Mouse (Mus musculus): Measurements from ENCODE around the gene Ddit4l.
"Not testable (repeated sequence)": the region's sequence is repeated elsewhere in the genome, so short reads cannot be mapped to it uniquely, and the experiment has no call there.

Gene Ddit4l

GRCm38 (mm10) chr3:137621312-137621711 lies at the start of gene Ddit4l:
Gene Ddit4l (plus strand): TSS chr3:137621612.
- DNase-seq (ENCODE audit: low read depth, low spot score) = not testable (repeated sequence)

- no peak for DNase-seq (ENCODE audit: low read depth, low spot score)
These were observed 45.3 kb upstream of the Ddit4l start for GRCm38 (mm10) chr3:137576146-137576545.

GRCm38 (mm10) chr3:137586376-137586969 lies 34.9 kb upstream of the Ddit4l start:
- DNase-seq (ENCODE audit: low read depth, low spot score) = no peak

GRCm38 (mm10) chr3:137589811-137590210 lies 31.6 kb upstream of the Ddit4l start:
- DNase-seq (ENCODE audit: low read depth, low spot score) = no peak

GRCm38 (mm10) chr3:137594332-137594905 lies 27.0 kb upstream of the Ddit4l start:
- no peak for DNase-seq (ENCODE audit: low read depth, low spot score)

GRCm38 (mm10) chr3:137608918-137609435 lies 12.4 kb upstream of the Ddit4l start:
- no peak for DNase-seq (ENCODE audit: low read depth, low spot score)

- DNase-seq (ENCODE audit: low read depth, low spot score) = peak; percentile 51
These were observed 10.8 kb upstream of the Ddit4l start for GRCm38 (mm10) chr3:137610457-137611109.

- peak; percentile 53 for DNase-seq (ENCODE audit: low read depth, low spot score)
These were observed 10.1 kb upstream of the Ddit4l start for GRCm38 (mm10) chr3:137611110-137611857.

- DNase-seq (ENCODE audit: low read depth, low spot score) = no peak
These were observed 9.4 kb upstream of the Ddit4l start for GRCm38 (mm10) chr3:137611981-137612380.

GRCm38 (mm10) chr3:137620540-137620939 lies 872 bp upstream of the Ddit4l start:
- no peak for DNase-seq (ENCODE audit: low read depth, low spot score)

- DNase-seq (ENCODE audit: low read depth, low spot score) = no peak
These were observed 679 bp downstream of the Ddit4l start for GRCm38 (mm10) chr3:137622091-137622490.

GRCm38 (mm10) chr3:137622895-137623580 lies 1.6 kb downstream of the Ddit4l start:
- no peak for DNase-seq (ENCODE audit: low read depth, low spot score)

GRCm38 (mm10) chr3:137623581-137624362 lies 2.4 kb downstream of the Ddit4l start:
- DNase-seq (ENCODE audit: low read depth, low spot score) = peak; percentile 11

- no peak for DNase-seq (ENCODE audit: low read depth, low spot score)
These were observed 3.6 kb downstream of the Ddit4l start for GRCm38 (mm10) chr3:137625054-137625453.

- no peak for DNase-seq (ENCODE audit: low read depth, low spot score)
These were observed 12.3 kb downstream of the Ddit4l start for GRCm38 (mm10) chr3:137633726-137634125.

GRCm38 (mm10) chr3:137636571-137636970 lies 15.2 kb downstream of the Ddit4l start:
- DNase-seq (ENCODE audit: low read depth, low spot score) = no peak

GRCm38 (mm10) chr3:137641238-137641637 lies 19.8 kb downstream of the Ddit4l start:
- DNase-seq (ENCODE audit: low read depth, low spot score) = no peak

- DNase-seq (ENCODE audit: low read depth, low spot score) = no peak
These were observed 20.7 kb downstream of the Ddit4l start for GRCm38 (mm10) chr3:137642137-137642536.

- no peak for DNase-seq (ENCODE audit: low read depth, low spot score)
These were observed 21.2 kb downstream of the Ddit4l start for GRCm38 (mm10) chr3:137642568-137642967.

GRCm38 (mm10) chr3:137644081-137644480 lies 22.7 kb downstream of the Ddit4l start:
- DNase-seq (ENCODE audit: low read depth, low spot score) = no peak

GRCm38 (mm10) chr3:137644947-137645346 lies 23.5 kb downstream of the Ddit4l start:
- no peak for DNase-seq (ENCODE audit: low read depth, low spot score)
